Mouse (Mus musculus) kidney, adult 8-10 months (tissue): ENCODE data around the gene Dna2.

ENCODE experiments used
- DNase-seq, 2 experiments: peaks; one replicate each; pipeline ENCODE4 v3.0.0; 2022

The Dna2 gene

GRCm38 (mm10) chr10:62984072-62984471 is 37.2 kb downstream of the Dna2 start:
- DNase-seq = no peak

- DNase-seq = peak in 1 of 2 experiments; percentile 9
Measured at GRCm38 (mm10) chr10:62984495-62984894, 37.7 kb downstream of the Dna2 start.

GRCm38 (mm10) chr10:62987341-62987740 is 40.5 kb downstream of the Dna2 start:
- DNase-seq = peak in 1 of 2 experiments; percentile 41

- DNase-seq = no peak
Measured at GRCm38 (mm10) chr10:62990636-62991035, 43.8 kb downstream of the Dna2 start.

- DNase-seq = no peak
Measured at GRCm38 (mm10) chr10:62993991-62994390, 47.2 kb downstream of the Dna2 start.

GRCm38 (mm10) chr10:63000584-63000983 is 53.8 kb downstream of the Dna2 start:
- DNase-seq = no peak

- DNase-seq = no peak
Measured at GRCm38 (mm10) chr10:63003252-63003651, 56.4 kb downstream of the Dna2 start.

GRCm38 (mm10) chr10:63004556-63004955 is 57.7 kb downstream of the Dna2 start:
- DNase-seq = no peak

- no peak for DNase-seq
Measured at GRCm38 (mm10) chr10:63008193-63008592, 61.4 kb downstream of the Dna2 start.

- DNase-seq = no peak
Measured at GRCm38 (mm10) chr10:63010268-63010667, 63.4 kb downstream of the Dna2 start.

GRCm38 (mm10) chr10:63011556-63011955 is 64.7 kb downstream of the Dna2 start:
- no peak for DNase-seq

- no peak for DNase-seq
Measured at GRCm38 (mm10) chr10:63013476-63013875, 66.7 kb downstream of the Dna2 start.

- no peak for DNase-seq
Measured at GRCm38 (mm10) chr10:63014168-63014567, 67.3 kb downstream of the Dna2 start.

GRCm38 (mm10) chr10:63019304-63019703 is 72.5 kb downstream of the Dna2 start:
- no peak for DNase-seq

- DNase-seq = no peak
Measured at GRCm38 (mm10) chr10:63021702-63022101, 74.9 kb downstream of the Dna2 start.

GRCm38 (mm10) chr10:63022541-63023120 is 75.8 kb downstream of the Dna2 start:
- no peak for DNase-seq

- peak; percentile 38 to 49 for DNase-seq
Measured at GRCm38 (mm10) chr10:63023121-63023748, 76.4 kb downstream of the Dna2 start.
